Comparison of ENCODE assay signal across 8 mouse cellular contexts in genomic region chr8:112061372-112061771, GRCm38 (mm10). TPM values are rescaled to one million over a fixed set of nuclear protein-coding genes. Genes with fewer than 3 reads are reported as not detected.
DNase-seq lines count a peak whose midpoint lies in the region; ATAC-seq and TF ChIP-seq lines count a peak whose summit lies in the region.

No protein-coding gene starts in this region.

- no peak overlapping the region for H3K9ac ChIP-seq in kidney, embryonic 14.5 days (ENCODE audit: low read depth, low read length)
- no peak overlapping the region for H3K9ac ChIP-seq in hindbrain, postnatal 0 days (replicated peaks; ENCODE audit: low read length)
- H3K9ac ChIP-seq in midbrain, postnatal 0 days (replicated peaks; ENCODE audit: low read length, poor library complexity, severe bottlenecking) = no peak overlapping the region

- peak; percentile 3 for DNase-seq in kidney, adult 18-20 months
- DNase-seq in 3T3-L1 (ENCODE audit: low read depth, low spot score) = peak; percentile 80
- DNase-seq in CD4-positive helper T cell, adult 2 months (ENCODE audit: low read depth, low spot score) = peak; percentile 45
- peak; percentile 16 for DNase-seq in c-Kit-positive CD71-positive TER-119-positive erythroid progenitor cells, embryonic 14.5 days (ENCODE audit: low spot score)
- peak; percentile 89 for DNase-seq in hindbrain, postnatal 0 days (ENCODE audit: low spot score)
- peak; percentile 82 for DNase-seq in midbrain, postnatal 0 days (ENCODE audit: low spot score)
- DNase-seq in gastrocnemius, postnatal 36 days = no peak

- no peaks in the 10 kb centered on the region for H3K9me3 ChIP-seq in kidney, embryonic 14.5 days (ENCODE audit: control insufficient read depth, low read length)
- H3K9me3 ChIP-seq in hindbrain, postnatal 0 days (ENCODE audit: low read length) = no peaks in the 10 kb centered on the region
- no peaks in the 10 kb centered on the region for H3K9me3 ChIP-seq in midbrain, postnatal 0 days (ENCODE audit: low read length)

- no peak for ATAC-seq in kidney, embryonic 14.5 days (ENCODE audit: low FRiP score, low TSS enrichment)
- no peak for ATAC-seq in hindbrain, postnatal 0 days
- ATAC-seq in midbrain, postnatal 0 days (ENCODE audit: low FRiP score) = no peak

- no peaks in the 10 kb centered on the region for H3K27me3 ChIP-seq in kidney, embryonic 14.5 days (ENCODE audit: control insufficient read depth, insufficient read depth, low read length)
- H3K27me3 ChIP-seq in hindbrain, postnatal 0 days (ENCODE audit: insufficient read depth, low read length) = no peaks in the 10 kb centered on the region
- no peaks in the 10 kb centered on the region for H3K27me3 ChIP-seq in midbrain, postnatal 0 days (ENCODE audit: insufficient read depth, low read length)

- 42% methylated on average over 4 of the region's 4 CpGs for WGBS in kidney, embryonic 14.5 days
- 32% methylated on average over 4 of the region's 4 CpGs for WGBS in hindbrain, postnatal 0 days
- WGBS in midbrain, postnatal 0 days = 30% methylated on average over 4 of the region's 4 CpGs

- no peaks in the 10 kb centered on the region for H3K4me1 ChIP-seq in kidney, embryonic 14.5 days (ENCODE audit: control insufficient read depth, insufficient read depth, low read length)
- H3K4me1 ChIP-seq in hindbrain, postnatal 0 days (ENCODE audit: insufficient read depth, low read length) = no peaks in the 10 kb centered on the region
- H3K4me1 ChIP-seq in midbrain, postnatal 0 days (ENCODE audit: insufficient read depth, low read length) = no peaks in the 10 kb centered on the region

- H3K4me2 ChIP-seq in kidney, embryonic 14.5 days (replicated peaks; ENCODE audit: low read depth, low read length) = no peak overlapping the region
- H3K4me2 ChIP-seq in hindbrain, postnatal 0 days (ENCODE audit: low read depth, low read length) = no peak overlapping the region
- H3K4me2 ChIP-seq in midbrain, postnatal 0 days (ENCODE audit: low read depth, low read length, poor library complexity, severe bottlenecking) = no peak overlapping the region

- peak; percentile 86 for TF ChIP-seq CTCF in hindbrain, postnatal 0 days (IDR thresholded peaks at IDR 0.05; ENCODE audit: low read depth)
- peak; percentile 94 for TF ChIP-seq CTCF in midbrain, postnatal 0 days (IDR thresholded peaks at IDR 0.05)

- H3K27ac ChIP-seq in kidney, embryonic 14.5 days (ENCODE audit: low read depth, low read length) = no peak overlapping the region
- no peak overlapping the region for H3K27ac ChIP-seq in hindbrain, postnatal 0 days
- no peak overlapping the region for H3K27ac ChIP-seq in midbrain, postnatal 0 days (ENCODE audit: low read depth, low read length)

- intact Hi-C loops in gastrocnemius, postnatal 36 days (cut with DNase I) = loop anchor here (5.0 kb wide), 2 partner anchors 911 to 1571 kb away; no protein-coding TSS in a partner anchor

- no peak overlapping the region for H3K4me3 ChIP-seq in kidney, embryonic 14.5 days (ENCODE audit: low read length)
- no peak overlapping the region for H3K4me3 ChIP-seq in hindbrain, postnatal 0 days (ENCODE audit: low read length)
- no peak overlapping the region for H3K4me3 ChIP-seq in midbrain, postnatal 0 days (ENCODE audit: low read depth, low read length)

- no peaks in the 10 kb centered on the region for H3K36me3 ChIP-seq in kidney, embryonic 14.5 days (ENCODE audit: control insufficient read depth, insufficient read depth, low read length)
- no peaks in the 10 kb centered on the region for H3K36me3 ChIP-seq in hindbrain, postnatal 0 days (ENCODE audit: insufficient read depth, low read length)
- no peaks in the 10 kb centered on the region for H3K36me3 ChIP-seq in midbrain, postnatal 0 days (ENCODE audit: insufficient read depth, low read length)

RNA-seq across cellular contexts. Expression of gene Gm6793, which starts 46.5 kb away (rescaled TPM):
- polyA plus RNA-seq in kidney, embryonic 14.5 days (2014; fragmentation: Nextera tagmentation; extraction: Ambion mirVana) = 0.83 and 1.2 TPM in 2 replicates
- not detected in 2 replicates for total RNA-seq in hindbrain, postnatal 0 days (2014; rRNA removed)
- 0.70 and 0.91 TPM in 2 replicates for polyA plus RNA-seq in hindbrain, postnatal 0 days (2015; fragmentation: Nextera tagmentation; extraction: Ambion mirVana)
- total RNA-seq in midbrain, postnatal 0 days (2014; rRNA removed) = not detected in 2 replicates
- polyA plus RNA-seq in midbrain, postnatal 0 days (2015; fragmentation: Nextera tagmentation; extraction: Ambion mirVana) = 0.36 and 0.99 TPM in 2 replicates
- not detected for total RNA-seq in gastrocnemius, postnatal 36 days (2021)

RNA-seq across cellular contexts. Expression of gene Terf2ip, which starts 50.2 kb away (rescaled TPM):
- 23.1 and 27.6 TPM in 2 replicates for polyA plus RNA-seq in kidney, embryonic 14.5 days (2014; fragmentation: Nextera tagmentation; extraction: Ambion mirVana)
- total RNA-seq in hindbrain, postnatal 0 days (2014; rRNA removed) = 48.8 and 51.1 TPM in 2 replicates
- 56.0 and 60.8 TPM in 2 replicates for polyA plus RNA-seq in hindbrain, postnatal 0 days (2015; fragmentation: Nextera tagmentation; extraction: Ambion mirVana)
- 55.5 and 75.0 TPM in 2 replicates for total RNA-seq in midbrain, postnatal 0 days (2014; rRNA removed)
- polyA plus RNA-seq in midbrain, postnatal 0 days (2015; fragmentation: Nextera tagmentation; extraction: Ambion mirVana) = 65.4 and 74.9 TPM in 2 replicates
- total RNA-seq in gastrocnemius, postnatal 36 days (2021) = 1 to 10 TPM; 7.5 to 9.3 TPM

RNA-seq across cellular contexts. Expression of gene Kars, which starts 50.2 kb away (rescaled TPM):
- 186 and 260 TPM in 2 replicates for polyA plus RNA-seq in kidney, embryonic 14.5 days (2014; fragmentation: Nextera tagmentation; extraction: Ambion mirVana)
- total RNA-seq in hindbrain, postnatal 0 days (2014; rRNA removed) = 106 and 107 TPM in 2 replicates
- 158 and 162 TPM in 2 replicates for polyA plus RNA-seq in hindbrain, postnatal 0 days (2015; fragmentation: Nextera tagmentation; extraction: Ambion mirVana)
- 88.6 and 106 TPM in 2 replicates for total RNA-seq in midbrain, postnatal 0 days (2014; rRNA removed)
- polyA plus RNA-seq in midbrain, postnatal 0 days (2015; fragmentation: Nextera tagmentation; extraction: Ambion mirVana) = 160 and 163 TPM in 2 replicates
- total RNA-seq in gastrocnemius, postnatal 36 days (2021) = 100 to 1,000 TPM; 101 to 113 TPM

Comparison
In these comparisons a context has a peak if more than half of its experiments do, and no peak if none do; other contexts are left out.
1. DNase-seq: peak in kidney, adult 18-20 months (single experiment), 3T3-L1 (single experiment), CD4-positive helper T cell, adult 2 months (single experiment), c-Kit-positive CD71-positive TER-119-positive erythroid progenitor cells, embryonic 14.5 days (single experiment), hindbrain, postnatal 0 days (single experiment) and midbrain, postnatal 0 days (single experiment); none in gastrocnemius, postnatal 36 days (0 of 2).